Mouse (Mus musculus): ENCODE data around the gene Josd2.

GRCm38 (mm10) chr7:44494681-44495080, 26.9 kb downstream of the Josd2 start:
- no peak for TF ChIP-seq POLR2A (IDR thresholded peaks at IDR 0.05; ENCODE audit: insufficient read depth, low read depth, low read length)
- no peak for TF ChIP-seq CTCF (IDR thresholded peaks at IDR 0.05; ENCODE audit: insufficient read depth, low read depth, low read length)

Data from olfactory bulb, adult 2 months (tissue).